Mouse (Mus musculus) left cerebral cortex, postnatal 14 days (tissue): ENCODE results near the gene Lmo7. TPM values are rescaled to one million over a fixed set of nuclear protein-coding genes. Genes with fewer than 3 reads are reported as not detected.

Experiments used
- DNase-seq, 2 experiments: peaks; one replicate each; pipeline ENCODE4 v3.0.0; 2021 to 2022; ENCODE audit warnings: low spot score in 2 of 2, mixed read lengths in 1 of 2
- intact Hi-C: fragments of 180-260 bp; cut with DNase I; formaldehyde crosslinking; loops from one replicate; pipeline ENCODE4 v1.15.1; 2025
- total RNA-seq, 2 experiments: library from RNA; stranded (reverse); gene quantifications; 2 replicates each; pipeline ENCODE4 v1.2.3; 2021

The Lmo7 gene
- total RNA-seq, 2 experiments from 2014 or later = 84.0 to 89.7 TPM

DNA sequence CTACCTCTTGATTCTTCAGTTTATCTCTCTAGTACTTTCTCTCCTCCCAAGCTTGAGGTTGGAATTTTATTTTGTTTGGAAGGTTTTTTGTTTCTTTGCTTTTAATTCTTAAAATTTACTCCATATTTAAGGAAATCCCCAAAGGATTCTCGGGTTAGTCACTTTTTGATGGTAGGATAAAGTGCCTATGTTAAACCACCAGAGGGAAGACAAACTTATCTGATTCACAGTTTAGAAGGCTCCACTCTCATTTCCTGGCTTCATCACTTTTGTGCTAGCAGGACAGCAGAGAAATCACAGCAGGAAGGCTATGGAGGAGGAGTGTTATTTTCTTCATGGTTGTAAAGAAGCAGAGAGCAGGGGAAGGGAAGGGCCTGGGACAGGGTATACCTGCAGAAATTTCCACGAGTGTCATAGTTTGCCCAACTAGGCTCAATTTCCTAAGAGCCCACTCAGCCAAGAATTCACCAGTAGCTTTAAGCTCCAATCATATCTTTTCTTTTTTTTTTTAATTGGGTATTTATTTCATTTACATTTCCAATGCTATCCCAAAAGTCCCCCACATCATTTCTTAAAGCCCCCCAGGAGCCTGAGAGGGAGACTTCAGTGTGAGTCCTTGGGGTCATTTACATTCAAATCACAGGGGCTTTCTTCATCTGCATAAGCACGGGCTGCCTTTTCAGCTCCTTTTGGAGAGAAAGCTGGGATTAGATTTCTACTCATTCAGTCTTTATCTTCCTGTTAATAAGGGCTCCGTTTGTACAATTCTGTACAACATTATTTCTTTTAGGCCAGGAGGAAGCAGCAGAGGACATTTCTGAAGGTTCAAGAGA lies 46.8 kb downstream of the Lmo7 start:
- intact Hi-C loops = no loop called here
- DNase-seq = no peak

DNA sequence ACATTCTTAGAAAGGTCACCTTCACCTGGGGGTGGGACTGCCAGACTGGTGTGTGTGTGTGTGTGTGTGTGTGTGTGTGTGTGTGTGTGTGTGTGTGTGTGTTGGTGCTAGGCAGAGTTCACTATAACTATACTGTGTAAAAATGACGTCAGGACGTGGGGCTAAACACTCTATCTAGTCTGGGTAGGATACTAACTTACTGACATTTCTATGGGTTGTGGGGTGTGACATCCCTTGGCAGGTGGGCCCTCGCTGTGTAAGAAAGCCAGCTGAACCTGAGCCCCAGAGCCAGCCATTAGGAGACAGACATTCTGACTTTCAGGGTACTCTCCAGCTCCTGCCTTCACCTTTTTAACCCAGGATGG lies 47.4 kb downstream of the Lmo7 start:
- intact Hi-C loops = no loop called here
- DNase-seq = no peak

DNA sequence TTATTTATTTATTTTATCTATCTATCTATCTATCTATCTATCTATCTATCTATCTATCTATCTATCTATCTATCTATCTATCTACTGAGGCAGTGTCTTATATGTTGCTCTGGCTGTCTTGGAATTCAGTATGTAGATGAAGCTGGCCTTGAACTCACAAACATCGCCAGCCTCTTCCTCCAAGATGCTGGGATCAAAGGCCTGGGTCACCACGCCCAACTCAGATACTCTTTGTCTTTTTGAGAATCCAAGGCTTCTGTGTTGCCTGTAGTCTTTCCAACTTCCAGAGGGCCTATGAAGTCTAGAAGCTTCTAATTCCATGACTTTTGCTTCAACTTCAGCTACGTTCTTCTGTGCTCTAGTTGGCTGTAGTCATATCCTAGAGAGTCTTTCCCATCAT lies 48.7 kb downstream of the Lmo7 start:
- intact Hi-C loops = no loop called here

DNA sequence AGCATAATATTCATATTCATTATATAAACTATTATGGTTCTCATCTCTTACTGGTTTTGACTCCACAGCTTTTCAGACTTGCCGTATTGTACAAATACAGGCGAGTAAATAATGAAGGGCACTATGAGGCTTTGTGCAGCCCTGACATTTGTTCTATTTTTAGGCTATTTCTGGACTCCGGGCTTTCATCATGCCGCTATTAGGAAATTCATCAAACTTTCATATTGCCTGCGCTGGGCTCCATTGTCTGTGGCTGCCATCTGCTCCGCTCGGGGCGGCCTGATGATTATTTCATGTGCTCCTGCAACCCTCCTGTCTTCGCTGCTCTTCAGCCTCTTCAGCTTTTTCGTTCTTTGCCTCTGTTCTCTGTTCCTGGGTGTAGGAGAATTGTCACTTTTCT lies 50.3 kb downstream of the Lmo7 start:
- no peak for DNase-seq
- intact Hi-C loops = loop anchor here (5.0 kb wide), 1 partner anchor 162 kb away; no protein-coding TSS in a partner anchor

More for the DNA sequence above, 48.7 kb downstream of the Lmo7 start:
- DNase-seq = no peak

DNA sequence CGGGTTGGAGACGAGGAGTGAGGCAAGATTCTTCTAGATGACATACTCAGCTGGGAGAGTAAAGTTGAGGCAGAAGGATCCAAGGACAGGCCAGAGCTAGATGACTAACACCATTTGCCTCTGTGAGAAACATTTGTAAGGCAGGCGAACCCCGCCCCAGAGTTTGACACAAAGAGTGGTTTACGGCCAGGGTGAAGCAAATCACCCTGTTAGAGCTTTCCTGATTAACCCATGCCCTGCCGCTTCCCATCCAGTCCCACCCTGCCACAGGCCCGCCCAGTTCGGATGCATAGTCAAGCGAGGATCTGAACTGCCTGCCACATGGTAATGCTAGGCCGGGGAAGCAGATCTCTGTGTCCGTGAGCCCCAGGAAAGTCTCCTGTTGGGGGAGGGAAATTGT lies 51.5 kb downstream of the Lmo7 start:
- no peak for DNase-seq
- intact Hi-C loops = loop anchor here (5.0 kb wide), 1 partner anchor 161 kb away; no protein-coding TSS in a partner anchor

DNA sequence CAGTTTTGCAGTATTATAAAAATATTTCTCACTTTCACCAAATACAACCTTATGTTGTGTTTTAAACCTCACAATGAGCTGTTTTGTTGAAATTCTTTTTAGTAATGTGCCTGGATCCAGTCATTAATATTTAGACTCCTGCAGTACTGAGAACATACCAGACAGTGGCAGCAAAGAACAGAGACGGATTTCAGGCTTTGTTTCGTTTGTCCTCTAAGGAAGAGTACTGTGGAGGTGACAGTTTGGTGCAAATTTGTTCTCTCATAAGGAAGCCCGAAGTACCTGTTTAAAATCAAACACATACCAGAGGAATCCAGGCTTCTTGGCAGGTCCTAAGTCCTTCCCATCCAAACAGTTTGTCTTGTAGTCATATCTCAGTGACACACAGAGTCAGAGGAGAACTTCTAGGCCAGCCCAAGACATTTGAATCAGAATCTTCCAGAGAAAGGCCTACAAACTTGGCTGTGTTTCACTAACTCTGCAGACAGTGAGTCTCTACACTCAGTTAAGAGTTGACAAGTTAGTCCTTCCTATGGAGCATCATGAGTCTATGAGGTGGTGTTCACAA lies 52.3 kb downstream of the Lmo7 start:
- peak; percentile 63 to 67 for DNase-seq

DNA sequence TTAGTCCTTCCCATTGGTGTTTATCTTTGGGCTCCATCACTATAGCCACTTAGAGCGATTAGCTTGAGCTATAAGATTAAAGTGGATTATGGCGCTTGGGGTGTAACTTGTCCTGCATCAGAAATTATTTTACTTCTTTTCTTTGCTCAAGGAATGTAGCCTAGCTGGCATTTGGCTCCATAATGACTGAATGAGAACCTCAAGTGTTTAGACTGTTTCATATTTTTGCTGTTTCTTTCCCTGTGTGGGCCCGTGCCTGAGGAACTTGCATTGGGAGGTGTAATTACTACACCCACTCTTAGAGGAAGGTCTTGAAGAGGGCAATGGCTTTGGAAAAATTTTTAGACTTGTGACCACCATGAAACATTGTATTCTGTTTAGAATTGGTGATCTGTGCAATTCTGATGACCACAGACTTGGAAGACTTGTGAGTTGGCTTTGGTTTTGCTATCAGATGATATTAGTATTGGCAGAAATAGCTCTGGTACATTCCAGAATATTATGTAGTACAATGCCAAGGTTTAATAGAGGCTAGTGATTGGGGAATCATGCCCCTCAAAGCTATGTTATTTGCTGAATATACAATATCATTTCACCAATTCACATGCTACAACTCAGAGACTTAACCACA lies 54.7 kb downstream of the Lmo7 start:
- DNase-seq = no peak
- intact Hi-C loops = loop anchor here (5.0 kb wide), 1 partner anchor 158 kb away; no protein-coding TSS in a partner anchor

More for the DNA sequence above, 52.3 kb downstream of the Lmo7 start:
- intact Hi-C loops = loop anchor here (5.0 kb wide), 1 partner anchor 160 kb away; no protein-coding TSS in a partner anchor

DNA sequence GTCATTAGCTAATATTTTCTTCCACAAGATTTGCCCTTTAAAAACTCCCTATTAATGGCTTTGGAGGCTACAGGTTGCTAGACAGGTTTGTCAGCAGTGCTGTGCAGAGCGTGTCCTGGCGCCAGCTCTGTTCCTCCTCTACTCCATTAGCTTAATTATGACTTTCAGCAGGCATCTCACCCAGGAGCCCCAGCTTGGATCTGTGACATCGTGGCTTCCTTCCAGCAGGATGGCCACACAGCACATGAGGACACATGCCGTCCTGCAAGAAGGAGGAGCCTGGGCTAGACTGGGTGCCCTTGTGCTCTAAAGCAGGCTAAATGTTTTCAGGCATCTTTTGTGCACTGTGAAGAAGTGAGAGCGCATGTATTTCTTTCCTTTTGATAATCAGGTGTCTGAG lies 58.1 kb downstream of the Lmo7 start:
- intact Hi-C loops = no loop called here
- no peak for DNase-seq

DNA sequence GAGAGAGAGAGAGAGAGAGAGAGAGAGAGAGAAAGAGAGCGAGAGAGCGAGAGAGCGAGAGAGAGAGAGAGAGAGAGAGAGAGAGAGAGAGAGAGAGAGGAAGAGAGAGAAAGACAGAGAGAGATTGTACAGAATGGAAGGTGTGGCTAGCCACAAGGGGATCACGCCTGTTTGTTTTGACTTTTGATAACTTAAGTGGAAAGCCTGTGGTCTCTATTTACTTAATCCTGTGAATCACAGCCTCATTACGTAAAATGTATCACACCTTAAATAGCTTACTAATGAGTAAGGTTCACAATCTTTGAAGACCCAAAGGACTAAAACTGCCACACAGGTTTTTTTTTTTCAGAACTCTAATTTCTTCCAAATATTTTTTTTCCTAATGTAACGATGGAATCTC lies 58.7 kb downstream of the Lmo7 start:
- no peak for DNase-seq
- intact Hi-C loops = no loop called here

DNA sequence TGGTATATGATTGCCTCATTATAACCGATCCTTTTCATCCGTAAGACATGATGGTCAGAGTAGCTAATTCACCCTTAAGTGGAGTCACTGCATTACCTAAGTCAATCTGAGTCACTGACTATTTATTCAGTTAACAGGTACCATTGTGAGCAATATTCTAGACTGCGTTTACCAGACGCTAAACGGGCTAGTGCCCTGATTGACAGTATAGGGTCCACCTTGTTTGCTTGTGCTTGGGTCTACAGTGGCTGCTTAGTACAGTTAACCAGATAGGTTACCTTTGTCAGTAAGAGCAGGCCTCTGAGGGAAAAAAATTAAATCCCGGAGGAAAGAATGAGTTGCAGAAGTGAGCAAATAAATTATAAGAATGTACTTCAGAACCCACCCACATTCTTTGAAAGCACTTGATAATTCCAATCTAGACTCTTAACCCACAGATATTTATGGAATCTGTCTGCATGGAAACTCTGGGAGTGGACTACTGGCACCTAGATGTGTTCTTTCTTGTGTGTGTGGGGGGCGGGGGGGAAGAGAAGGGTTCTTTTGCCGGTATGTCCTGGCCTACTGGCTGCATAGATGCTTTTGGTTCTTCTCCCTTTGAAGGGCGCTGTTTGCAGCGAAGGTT lies 64.9 kb downstream of the Lmo7 start:
- no peak for DNase-seq
- intact Hi-C loops = no loop called here

DNA sequence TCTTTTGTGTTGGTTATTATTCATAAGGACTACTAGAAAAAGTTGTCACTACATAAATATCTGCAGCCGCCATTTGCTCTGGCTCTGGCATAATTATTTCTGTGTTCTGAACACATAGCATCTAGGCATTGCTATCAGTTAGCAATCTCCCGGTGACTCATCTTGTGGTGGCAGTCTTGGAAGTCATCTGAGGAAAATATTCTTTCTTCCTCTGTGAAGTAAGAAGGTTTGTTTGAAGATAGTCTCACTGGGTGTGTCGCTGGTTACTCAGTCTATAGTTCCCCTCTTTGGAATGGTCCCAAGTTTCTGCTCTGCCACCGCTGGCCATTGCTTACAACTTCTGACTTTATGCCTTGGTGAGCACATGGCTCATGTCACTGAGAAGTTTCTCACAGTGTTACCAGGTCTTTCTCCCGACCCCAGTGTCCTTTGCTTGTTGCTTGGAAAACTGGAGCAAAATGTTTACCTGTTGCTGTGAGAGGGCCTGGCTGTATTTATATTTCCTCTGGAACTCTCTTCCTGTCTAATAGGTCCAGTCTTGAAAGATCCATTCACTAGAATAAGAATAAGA lies 68.3 kb downstream of the Lmo7 start:
- intact Hi-C loops = no loop called here
- DNase-seq = no peak

DNA sequence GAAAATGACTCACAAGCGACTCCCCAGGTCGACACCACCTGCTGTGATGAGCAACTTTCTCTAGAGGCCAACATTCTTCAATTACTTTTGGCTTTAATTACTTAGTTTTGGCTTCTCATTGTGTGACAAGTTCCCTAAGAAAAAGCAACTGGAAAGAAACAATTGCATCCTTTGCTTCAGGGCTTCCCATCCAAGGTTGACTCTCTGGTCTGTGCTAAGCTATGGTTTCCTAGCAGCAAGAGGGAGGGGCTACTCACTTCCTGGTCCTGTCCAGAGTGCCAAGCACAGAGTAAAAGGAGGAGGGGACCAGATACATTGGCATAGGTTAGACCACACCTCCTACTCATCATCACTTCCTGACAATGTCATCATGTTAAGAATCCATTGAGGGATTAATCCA lies 69.0 kb downstream of the Lmo7 start:
- intact Hi-C loops = no loop called here
- DNase-seq = no peak

DNA sequence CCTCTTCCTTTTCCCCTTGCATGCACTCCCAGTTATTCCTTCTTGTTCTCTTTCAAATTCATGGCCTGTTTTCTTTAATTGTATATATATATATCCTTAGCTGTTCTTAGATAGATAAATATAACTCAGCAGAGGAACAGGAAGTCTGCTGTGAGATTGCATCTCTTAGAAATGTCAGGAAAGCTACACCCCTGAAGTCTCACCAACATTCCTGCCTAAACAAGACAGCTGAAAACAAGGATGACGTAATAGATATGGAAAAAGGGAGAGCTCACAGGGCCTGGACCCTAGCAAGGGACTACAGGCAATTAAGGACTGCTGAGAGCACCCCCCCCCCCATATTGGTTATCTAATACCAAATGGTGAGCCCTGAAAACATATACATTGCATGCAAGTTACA lies 71.9 kb downstream of the Lmo7 start:
- intact Hi-C loops = loop anchor here (10.0 kb wide), 1 partner anchor 63 kb away; no protein-coding TSS in a partner anchor
- no peak for DNase-seq

DNA sequence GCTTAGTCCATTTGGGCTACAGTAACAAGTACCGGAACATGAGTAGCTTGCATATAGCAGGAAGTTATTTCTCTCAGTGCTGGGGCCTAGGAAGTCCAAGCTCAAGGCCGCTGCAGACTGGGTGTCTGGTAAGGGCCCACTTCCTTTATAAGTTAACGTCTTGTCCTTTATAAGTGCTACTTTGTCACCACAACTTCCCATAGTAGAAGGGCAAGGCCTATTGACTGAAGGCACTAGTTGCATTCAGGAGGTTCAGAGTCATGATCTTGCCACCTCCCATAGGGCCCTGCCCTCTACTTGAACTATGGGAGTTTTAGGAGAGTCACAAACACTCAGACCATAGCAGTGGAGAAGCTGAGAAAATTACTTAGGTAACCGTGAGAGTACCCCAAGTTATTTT lies 74.4 kb downstream of the Lmo7 start:
- DNase-seq = no peak
- intact Hi-C loops = loop anchor here (10.0 kb wide), 1 partner anchor 61 kb away; no protein-coding TSS in a partner anchor

DNA sequence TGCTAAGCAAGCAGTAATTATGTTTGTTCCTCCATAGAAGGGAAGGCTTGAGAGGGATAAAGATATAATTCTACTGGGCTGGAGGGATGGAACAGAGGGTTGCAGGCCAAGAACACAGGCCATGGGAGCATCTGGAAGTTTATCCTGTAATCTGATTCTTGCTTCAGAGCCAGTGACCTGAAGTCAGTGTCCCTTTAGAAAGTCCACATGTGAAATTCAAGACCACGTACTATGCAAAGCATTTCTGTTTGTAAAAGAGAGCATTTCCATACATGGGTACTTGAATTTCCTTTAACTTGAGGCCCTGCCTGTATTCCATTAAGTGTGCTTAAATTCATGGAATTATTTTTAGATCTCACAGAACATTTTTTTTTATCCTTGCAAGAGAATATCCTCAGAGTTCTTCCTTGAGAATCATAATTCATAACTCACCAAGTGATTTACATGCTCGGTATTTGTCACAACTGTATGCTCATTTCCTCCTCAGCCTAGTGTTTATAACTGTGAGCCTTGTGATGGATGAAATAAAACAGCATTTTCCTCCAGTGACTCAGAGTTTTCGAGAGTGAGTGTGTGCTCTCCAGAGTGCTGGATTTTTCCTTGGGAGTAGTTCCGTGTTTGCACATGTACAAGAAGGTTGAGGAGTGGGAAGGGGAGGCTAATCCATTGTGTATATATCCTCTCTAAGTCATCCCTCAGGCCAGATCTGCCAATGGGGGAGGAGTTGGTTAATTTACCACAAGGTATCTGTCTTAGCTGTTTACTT lies 75.0 kb downstream of the Lmo7 start:
- DNase-seq = peak in 1 of 2 experiments; percentile 19
- intact Hi-C loops = loop anchor here (10.0 kb wide), 1 partner anchor 60 kb away; no protein-coding TSS in a partner anchor

DNA sequence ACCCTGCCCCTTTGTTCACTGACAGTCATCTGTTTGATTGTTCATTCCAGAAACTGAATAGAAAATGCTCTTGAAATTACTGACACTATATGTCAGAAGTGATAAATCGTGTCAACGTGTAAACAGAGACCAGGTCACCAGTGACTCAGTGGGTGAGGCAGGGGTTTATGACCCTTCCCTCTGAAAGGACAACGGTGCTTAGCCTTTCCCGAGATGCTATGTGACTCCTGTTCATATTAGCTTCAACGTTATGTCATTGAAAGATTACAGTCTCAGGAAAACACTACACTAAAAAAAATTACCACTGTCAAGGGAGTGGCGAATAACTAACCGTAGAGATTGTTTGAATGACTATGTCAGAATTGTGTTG lies 75.6 kb downstream of the Lmo7 start:
- no peak for DNase-seq
- intact Hi-C loops = loop anchor here (10.0 kb wide), 1 partner anchor 59 kb away; no protein-coding TSS in a partner anchor

DNA sequence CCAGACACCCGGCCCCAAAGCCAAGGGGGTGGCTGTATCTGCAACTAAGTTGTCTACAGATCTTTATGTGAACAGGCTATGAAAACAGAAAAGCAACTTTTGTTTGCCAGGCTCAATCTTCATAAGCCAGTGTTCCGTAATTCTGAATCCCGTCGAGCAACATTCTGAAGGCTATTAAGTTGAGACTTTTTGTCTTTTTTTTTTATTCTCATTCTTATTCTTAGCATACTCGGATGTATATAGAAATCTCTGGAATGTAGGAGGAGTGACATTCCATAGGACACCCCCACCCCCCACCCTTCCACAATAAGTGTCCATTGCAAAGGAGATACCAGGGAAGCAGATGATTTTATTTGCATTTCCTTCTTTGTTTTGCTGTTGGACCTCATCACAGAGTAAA lies 76.3 kb downstream of the Lmo7 start:
- DNase-seq = no peak
- intact Hi-C loops = loop anchor here (10.0 kb wide), 1 partner anchor 59 kb away; no protein-coding TSS in a partner anchor

DNA sequence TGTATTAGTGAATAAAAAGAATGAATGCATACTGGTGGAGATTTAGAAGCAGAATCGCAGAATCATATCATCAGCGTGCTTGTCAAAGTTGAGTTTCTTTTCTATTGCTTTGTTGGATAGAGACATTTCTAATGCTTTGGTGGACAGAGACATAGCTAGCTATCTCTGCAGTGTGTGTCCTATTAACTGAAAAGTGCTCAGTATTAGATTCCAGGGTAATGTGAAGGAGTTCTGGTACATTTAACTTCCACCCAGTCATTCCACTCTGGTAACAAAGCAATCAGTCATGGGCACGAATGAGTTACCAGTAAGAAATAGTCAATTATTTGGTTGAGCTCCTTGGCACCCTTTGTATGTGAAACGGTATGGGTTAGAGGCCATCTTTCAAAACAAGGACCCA lies 76.8 kb downstream of the Lmo7 start:
- intact Hi-C loops = loop anchor here (10.0 kb wide), 1 partner anchor 58 kb away; no protein-coding TSS in a partner anchor
- no peak for DNase-seq

DNA sequence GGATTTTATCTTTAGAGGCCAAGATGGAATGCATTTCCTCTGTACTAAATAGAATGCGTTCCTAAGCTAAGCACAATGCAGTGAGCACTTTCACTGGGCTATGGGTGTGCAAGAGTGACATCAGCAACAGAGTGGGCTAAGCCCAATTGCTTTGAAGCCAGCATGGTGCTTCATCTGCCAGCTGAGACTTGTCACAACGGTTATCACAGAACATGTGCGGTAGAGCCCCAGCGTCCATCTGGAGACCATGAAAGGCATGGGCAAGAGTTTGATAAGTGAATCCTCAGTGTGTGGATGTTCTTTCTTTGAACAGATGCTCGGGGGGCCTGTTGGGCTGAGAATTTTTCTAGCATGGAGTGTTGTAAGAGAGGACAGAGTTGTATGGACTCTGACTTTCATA lies 86.7 kb downstream of the Lmo7 start:
- no peak for DNase-seq
- intact Hi-C loops = no loop called here
